Mouse (Mus musculus) thymus, postnatal 14 days (tissue): ENCODE data around the gene Il20rb.

ENCODE experiments used
- DNase-seq: peaks from one replicate; pipeline ENCODE4 v3.0.0; 2021

The Il20rb gene

GRCm38 (mm10) chr9:100470228-100470627 is 16.4 kb downstream of the Il20rb start:
- no peak for DNase-seq

- DNase-seq: no peak
Observed at GRCm38 (mm10) chr9:100469681-100470080, 16.9 kb downstream of the Il20rb start.

- no peak for DNase-seq
Observed at GRCm38 (mm10) chr9:100468151-100468550, 18.4 kb downstream of the Il20rb start.

GRCm38 (mm10) chr9:100467653-100468052 is 18.9 kb downstream of the Il20rb start:
- DNase-seq: no peak

GRCm38 (mm10) chr9:100466743-100467142 is 19.8 kb downstream of the Il20rb start:
- no peak for DNase-seq

GRCm38 (mm10) chr9:100465988-100466387 is 20.6 kb downstream of the Il20rb start:
- DNase-seq: no peak

GRCm38 (mm10) chr9:100465380-100465779 is 21.2 kb downstream of the Il20rb start:
- no peak for DNase-seq

- DNase-seq: no peak
Observed at GRCm38 (mm10) chr9:100463771-100464170, 22.8 kb downstream of the Il20rb start.

GRCm38 (mm10) chr9:100462098-100462497 is 24.5 kb downstream of the Il20rb start:
- DNase-seq: peak; percentile 54

GRCm38 (mm10) chr9:100461671-100462070 is 24.9 kb downstream of the Il20rb start:
- DNase-seq: peak; percentile 20

- peak; percentile 84 for DNase-seq
Observed at GRCm38 (mm10) chr9:100460203-100460602, 26.4 kb downstream of the Il20rb start.

- DNase-seq: peak; percentile 78
Observed at GRCm38 (mm10) chr9:100457971-100458681, 28.5 kb downstream of the Il20rb start.

- DNase-seq: no peak
Observed at GRCm38 (mm10) chr9:100454664-100454993, 32.0 kb downstream of the Il20rb start.

- DNase-seq: peak; percentile 84
Observed at GRCm38 (mm10) chr9:100453944-100454663, 32.5 kb downstream of the Il20rb start.

GRCm38 (mm10) chr9:100452432-100452831 is 34.2 kb downstream of the Il20rb start:
- DNase-seq: no peak

- peak; percentile 77 for DNase-seq
Observed at GRCm38 (mm10) chr9:100446059-100446686, 40.4 kb downstream of the Il20rb start.

GRCm38 (mm10) chr9:100440111-100440790 is 46.3 kb downstream of the Il20rb start:
- no peak for DNase-seq

GRCm38 (mm10) chr9:100439481-100439880 is 47.1 kb downstream of the Il20rb start:
- no peak for DNase-seq

- DNase-seq: no peak
Observed at GRCm38 (mm10) chr9:100438994-100439393, 47.6 kb downstream of the Il20rb start.

GRCm38 (mm10) chr9:100436865-100437595 is 49.6 kb downstream of the Il20rb start:
- no peak for DNase-seq

GRCm38 (mm10) chr9:100431355-100431754 is 55.2 kb downstream of the Il20rb start:
- DNase-seq: no peak

- DNase-seq: no peak
Observed at GRCm38 (mm10) chr9:100430911-100431310, 55.7 kb downstream of the Il20rb start.

GRCm38 (mm10) chr9:100419644-100420043 is 66.9 kb downstream of the Il20rb start:
- no peak for DNase-seq
